Mouse (Mus musculus): ENCODE data around the gene Spint1. TPM values are rescaled to one million over a fixed set of nuclear protein-coding genes. Genes with fewer than 3 reads are reported as not detected.

Spint1 gene
- total and polyA plus RNA-seq, 3 experiments, result not detected

DNA sequence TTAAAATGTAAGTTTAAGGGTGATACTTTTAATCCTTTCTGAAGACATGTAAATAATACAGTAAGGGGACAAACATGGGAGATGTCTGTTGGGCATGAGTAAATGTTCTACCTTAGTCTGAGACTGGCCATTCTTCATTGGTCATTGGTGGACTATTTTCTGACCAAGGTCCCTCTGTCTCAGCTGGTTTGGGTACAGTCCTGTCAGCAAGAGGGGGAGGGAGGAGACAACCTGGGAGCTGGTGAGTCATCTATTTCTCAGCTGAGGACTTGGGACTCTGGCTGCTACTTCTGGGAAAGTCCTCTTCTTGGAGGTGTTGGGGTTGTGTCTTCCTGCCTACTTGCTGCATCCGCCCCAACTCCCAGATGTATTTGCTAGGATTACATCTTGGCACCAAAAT is 37.0 kb downstream of the Spint1 start:
- no peaks in the 10 kb centered on the region for H3K9me3 ChIP-seq (replicated peaks; ENCODE audit: insufficient read depth, low read length)
- no peak overlapping the region for H3K9ac ChIP-seq (ENCODE audit: control insufficient read depth, low read depth, low read length, poor library complexity, severe bottlenecking)
- H3K27ac ChIP-seq (ENCODE audit: control insufficient read depth, low read depth, low read length), result no peak overlapping the region
- H3K36me3 ChIP-seq (ENCODE audit: control insufficient read depth in 1 of 2, insufficient read depth in 2 of 2, low read length in 2 of 2), result no peaks in the 10 kb centered on the region
- no peak for DNase-seq (ENCODE audit: low read depth, low spot score)
- TF ChIP-seq ZNF384 (IDR thresholded peaks at IDR 0.05; ENCODE audit: low read depth, low read length), result no peak
- no peak for TF ChIP-seq ZMIZ1 (IDR thresholded peaks at IDR 0.05; ENCODE audit: low read depth, low read length)
- TF ChIP-seq UBTF (IDR thresholded peaks at IDR 0.05; ENCODE audit: borderline replicate concordance, insufficient read depth, low read depth, low read length), result no peak
- no peak for TF ChIP-seq USF2 (IDR thresholded peaks at IDR 0.05; ENCODE audit: borderline replicate concordance in 1 of 2, insufficient read depth in 1 of 2, low read depth in 1 of 2, low read length in 2 of 2)
- TF ChIP-seq SIN3A (IDR thresholded peaks at IDR 0.05; ENCODE audit: low read length), result no peak
- TF ChIP-seq GATA1 (IDR thresholded peaks at IDR 0.05; ENCODE audit: low read depth, low read length), result no peak
- no peak for TF ChIP-seq POLR2AphosphoS5 (IDR thresholded peaks at IDR 0.05; ENCODE audit: borderline replicate concordance, low read depth, low read length)
- no peak for TF ChIP-seq RAD21 (IDR thresholded peaks at IDR 0.05; ENCODE audit: low read depth, low read length)
- TF ChIP-seq CHD2 (IDR thresholded peaks at IDR 0.05; ENCODE audit: low read length), result no peak
- TF ChIP-seq MEF2A (IDR thresholded peaks at IDR 0.05; ENCODE audit: extremely low read depth, insufficient replicate concordance, low read depth, low read length, poor library complexity, severe bottlenecking), result no peak
- no peak for TF ChIP-seq HCFC1 (IDR thresholded peaks at IDR 0.05; ENCODE audit: low read depth, low read length)
- H3K27me3 ChIP-seq (ENCODE audit: control insufficient read depth in 1 of 2, insufficient read depth in 2 of 2, low read length in 2 of 2), result peaks cover 12 to 13% of the 10 kb centered on the region in 2 experiments
- H3K79me2 ChIP-seq (ENCODE audit: control insufficient read depth, insufficient read depth, low read length, poor library complexity), result no peaks in the 10 kb centered on the region
- H3K4me1 ChIP-seq (ENCODE audit: control insufficient read depth in 1 of 2, insufficient read depth in 2 of 2, low read length in 2 of 2), result peaks cover 0 to 2% of the 10 kb centered on the region in 2 experiments; a peak in 2 of 4 replicates
- H3K4me3 ChIP-seq (ENCODE audit: control insufficient read depth in 1 of 2, insufficient read depth in 1 of 2, low read depth in 2 of 2, low read length in 2 of 2), result no peak overlapping the region

DNA sequence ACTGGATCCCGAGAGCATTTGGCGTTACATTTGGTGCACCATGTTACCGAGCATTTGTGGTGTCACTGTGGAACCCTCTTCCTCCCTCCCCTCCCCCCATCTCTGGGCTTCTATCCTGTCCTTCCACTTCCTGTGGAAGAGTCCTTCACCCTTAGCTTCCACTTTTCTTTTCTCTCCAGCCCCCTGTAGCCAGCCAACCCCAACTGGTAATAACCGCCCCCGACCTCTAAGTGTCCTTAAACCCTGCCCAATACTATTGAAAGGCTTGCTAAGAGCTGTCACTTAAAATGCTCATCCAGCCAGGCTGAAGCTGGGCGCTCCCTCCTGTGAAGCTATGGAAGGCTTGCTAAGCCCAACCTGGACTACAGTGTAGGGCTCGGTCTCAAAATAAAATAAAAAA is 39.8 kb downstream of the Spint1 start:
- Histone ChIP-seq H3K4me3 (ENCODE audit: control insufficient read depth in 1 of 2, insufficient read depth in 1 of 2, low read depth in 2 of 2, low read length in 2 of 2) (no peak overlapping the region), H3K27ac (ENCODE audit: control insufficient read depth, low read depth, low read length) (no peak overlapping the region), H3K36me3 (ENCODE audit: control insufficient read depth in 1 of 2, insufficient read depth in 2 of 2, low read length in 2 of 2) (no peaks in the 10 kb centered on the region), H3K9me3 (replicated peaks; ENCODE audit: insufficient read depth, low read length) (no peaks in the 10 kb centered on the region), H3K79me2 (ENCODE audit: control insufficient read depth, insufficient read depth, low read length, poor library complexity) (no peaks in the 10 kb centered on the region), H3K9ac (ENCODE audit: control insufficient read depth, low read depth, low read length, poor library complexity, severe bottlenecking) (no peak overlapping the region), H3K27me3 (ENCODE audit: control insufficient read depth in 1 of 2, insufficient read depth in 2 of 2, low read length in 2 of 2) (peaks cover 6 to 10% of the 10 kb centered on the region in 2 experiments), H3K4me1 (ENCODE audit: control insufficient read depth in 1 of 2, insufficient read depth in 2 of 2, low read length in 2 of 2) (peaks cover 0 to 1% of the 10 kb centered on the region in 2 experiments; a peak in 2 of 4 replicates)
- DNase-seq (ENCODE audit: low read depth, low spot score), result no peak
- TF ChIP-seq SMC3 (IDR thresholded peaks at IDR 0.05; ENCODE audit: low read depth, low read length) (no peak), CTCF (IDR thresholded peaks at IDR 0.05 in 2 of 3, conservative IDR thresholded peaks at IDR 0.05 in 1 of 3; ENCODE audit: control insufficient read depth in 1 of 3, insufficient read depth in 1 of 3, low read depth in 2 of 3, low read length in 3 of 3, poor library complexity in 1 of 3, severe bottlenecking in 1 of 3) (no peak), CHD2 (IDR thresholded peaks at IDR 0.05; ENCODE audit: low read length) (no peak), USF1 (IDR thresholded peaks at IDR 0.05; ENCODE audit: low read depth, low read length) (no peak), MYC (IDR thresholded peaks at IDR 0.05; ENCODE audit: low read depth, low read length) (no peak), CHD1 (IDR thresholded peaks at IDR 0.05; ENCODE audit: low read depth, low read length) (no peak), E2F4 (IDR thresholded peaks at IDR 0.05; ENCODE audit: borderline replicate concordance, low read depth, low read length) (no peak), ETS1 (IDR thresholded peaks at IDR 0.05; ENCODE audit: low read depth, low read length) (no peak)
